Mouse (Mus musculus): Measurements from ENCODE around the gene Olfr1360. TPM values are rescaled to one million over a fixed set of nuclear protein-coding genes. Genes with fewer than 3 reads are reported as not detected.
"Not testable (repeated sequence)": the region's sequence is repeated elsewhere in the genome, so short reads cannot be mapped to it uniquely, and the experiment has no call there.

Olfr1360 gene
- not detected in 2 replicates for polyA plus RNA-seq (2016; fragmentation: Nextera tagmentation; extraction: Ambion mirVana)

DNA sequence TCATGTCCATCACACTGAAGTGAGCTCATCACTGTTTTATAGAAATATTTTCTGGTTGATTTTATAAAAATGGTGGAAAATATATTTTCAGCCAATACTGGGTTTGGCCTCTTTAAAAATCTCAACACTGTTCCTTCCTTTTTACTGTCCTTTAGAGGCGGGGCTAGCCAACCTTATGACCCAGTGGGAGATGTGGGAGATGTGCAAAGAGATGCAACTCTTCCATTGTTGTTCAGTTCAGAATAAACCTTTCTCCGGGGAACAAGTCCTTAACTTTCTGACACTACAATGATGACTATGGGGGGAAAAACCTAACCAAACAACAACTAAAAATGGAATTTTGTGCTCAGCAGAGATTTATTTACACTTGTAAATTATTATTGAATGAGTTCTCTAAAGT lies at the start of gene Olfr1360:
Gene Olfr1360 (minus strand): TSS at position 101 of the 400 bp plus-strand sequence.
- 82% methylated on average over 2 of the region's 2 CpGs for WGBS
- H3K36me3 ChIP-seq (replicated peaks) = no peaks in the 10 kb centered on the region

DNA sequence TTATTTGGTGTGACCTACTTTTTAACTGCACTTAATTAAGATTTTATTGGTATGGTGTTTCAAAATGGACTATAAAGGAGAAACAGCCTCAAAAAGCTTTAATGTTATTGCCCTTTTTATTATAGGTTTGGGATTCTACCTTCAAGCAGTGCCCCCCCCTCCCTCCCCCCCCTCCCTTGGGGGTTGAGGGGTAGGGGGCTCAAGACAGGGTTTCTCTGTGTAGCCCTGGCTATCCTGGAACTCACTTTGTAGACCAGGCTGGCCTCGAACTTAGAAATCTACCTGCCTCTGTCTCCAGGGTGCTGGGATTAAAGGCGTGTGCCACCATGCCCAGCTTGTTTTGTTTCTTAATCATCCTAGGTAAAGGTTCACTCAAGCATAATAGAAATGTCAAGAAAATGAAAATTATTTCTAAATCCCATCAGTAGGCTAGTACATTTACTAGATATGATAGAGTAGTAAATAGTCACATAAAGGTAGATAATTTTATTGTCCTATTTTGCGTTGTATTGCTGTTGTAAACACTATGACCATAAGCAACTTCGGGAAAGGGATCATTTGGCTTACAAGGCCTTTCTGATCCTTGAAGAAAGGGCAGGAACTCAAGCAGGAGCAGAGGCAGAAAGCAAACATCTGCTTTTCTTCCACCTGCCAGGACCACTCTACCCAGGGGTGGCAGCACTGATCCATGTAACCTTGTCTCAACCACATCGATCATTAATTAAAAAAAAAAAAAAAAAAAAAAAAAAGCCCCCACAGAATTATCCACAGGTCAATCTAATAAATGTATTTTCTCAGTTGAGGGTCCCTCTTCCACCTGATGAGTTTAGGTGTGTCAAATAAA lies 46.0 kb upstream of the Olfr1360 start:
- H3K9me3 ChIP-seq = no peaks in the 10 kb centered on the region
- H3K36me3 ChIP-seq (replicated peaks) = no peaks in the 10 kb centered on the region
- peaks cover 37% of the 10 kb centered on the region for H3K4me1 ChIP-seq
- peak overlapping the region; percentile 57 for H3K4me3 ChIP-seq
- WGBS = 32% methylated on average over 5 of the region's 5 CpGs
- H3K27me3 ChIP-seq (replicated peaks; ENCODE audit: low read depth, poor library complexity, severe bottlenecking) = no peaks in the 10 kb centered on the region
- DNase-seq (ENCODE audit: low spot score) = peak; percentile 49
- peak overlapping the region; percentile 91 for H3K27ac ChIP-seq (replicated peaks)

More for the DNA sequence above, at the start of gene Olfr1360:
- no peaks in the 10 kb centered on the region for H3K27me3 ChIP-seq (replicated peaks; ENCODE audit: low read depth, poor library complexity, severe bottlenecking)
- no peaks in the 10 kb centered on the region for H3K4me1 ChIP-seq
- no peaks in the 10 kb centered on the region for H3K9me3 ChIP-seq
- H3K27ac ChIP-seq (replicated peaks) = no peak within 1 kb of the TSS
- H3K4me3 ChIP-seq = no peak within 1 kb of the TSS
- DNase-seq (ENCODE audit: low spot score) = no peak

DNA sequence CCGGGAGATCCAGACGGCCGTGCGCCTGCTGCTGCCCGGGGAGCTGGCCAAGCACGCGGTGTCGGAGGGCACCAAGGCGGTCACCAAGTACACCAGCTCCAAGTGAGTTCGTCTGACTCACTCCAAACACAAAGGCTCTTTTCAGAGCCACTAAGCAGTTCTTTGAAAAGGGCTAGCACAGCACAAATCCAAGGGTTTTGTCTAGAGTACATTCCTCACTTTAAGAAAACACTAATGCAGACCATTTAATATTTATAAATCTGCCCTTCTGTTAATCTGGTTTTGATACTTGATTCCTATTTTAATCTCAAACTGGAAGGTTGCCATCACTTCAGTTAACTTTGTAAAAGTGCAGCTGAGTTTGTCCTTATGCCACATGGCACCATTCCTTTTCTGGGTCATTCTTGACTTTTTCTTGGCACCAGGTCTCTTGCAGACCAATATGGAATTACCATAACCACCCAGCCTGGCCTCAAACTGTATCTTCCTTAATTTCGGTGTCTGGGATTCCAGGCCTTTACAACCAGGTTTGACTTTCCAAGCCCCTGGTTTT lies 45.2 kb upstream of the Olfr1360 start:
- Histone ChIP-seq H3K27ac (replicated peaks) (peak overlapping the region; percentile 91), H3K4me1 (peaks cover 31% of the 10 kb centered on the region), H3K27me3 (replicated peaks; ENCODE audit: low read depth, poor library complexity, severe bottlenecking) (no peaks in the 10 kb centered on the region), H3K36me3 (replicated peaks) (no peaks in the 10 kb centered on the region), H3K9me3 (no peaks in the 10 kb centered on the region), H3K4me3 (peak overlapping the region; percentile 57)
- peak; percentile 46 for DNase-seq (ENCODE audit: low spot score)
- 2% methylated on average over 11 of the region's 11 CpGs for WGBS

DNA sequence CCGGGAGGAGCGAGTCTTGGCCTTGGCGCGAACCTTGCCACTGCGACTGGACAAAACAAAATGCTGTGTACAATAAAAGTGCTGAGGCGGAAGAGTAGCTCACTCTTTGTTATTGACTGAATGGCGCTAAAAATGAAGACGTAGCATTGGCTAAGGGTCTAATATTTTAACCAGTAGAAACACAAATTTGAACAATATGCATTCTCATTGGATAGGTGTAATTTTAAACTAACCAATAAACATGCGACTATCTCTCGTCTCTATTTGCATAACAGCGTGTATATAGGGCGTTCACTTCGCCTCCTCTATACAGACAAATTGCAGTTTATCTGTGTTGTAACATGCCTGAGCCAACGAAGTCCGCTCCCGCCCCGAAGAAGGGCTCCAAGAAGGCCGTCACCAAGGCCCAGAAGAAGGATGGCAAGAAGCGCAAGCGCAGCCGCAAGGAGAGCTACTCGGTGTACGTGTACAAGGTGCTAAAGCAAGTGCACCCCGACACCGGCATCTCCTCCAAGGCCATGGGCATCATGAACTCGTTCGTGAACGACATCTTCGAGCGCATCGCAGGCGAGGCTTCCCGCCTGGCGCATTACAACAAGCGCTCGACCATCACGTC lies 44.7 kb upstream of the Olfr1360 start, which contains the start of gene Hist1h2bm:
Gene Hist1h2bm (plus strand): TSS at position 288 of the 616 bp plus-strand sequence.
- Histone ChIP-seq H3K4me1 (peaks cover 31% of the 10 kb centered on the region), H3K4me3 (peak within 1 kb of the TSS; percentile 57), H3K27ac (replicated peaks) (peak within 1 kb of the TSS; percentile 96)
- DNase-seq (ENCODE audit: low spot score) = peak; percentile 82
- WGBS = under 1% methylated on average over 37 of the region's 37 CpGs
- H3K27me3 ChIP-seq (replicated peaks; ENCODE audit: low read depth, poor library complexity, severe bottlenecking); H3K36me3 ChIP-seq (replicated peaks); H3K9me3 ChIP-seq: not testable (repeated sequence)

DNA sequence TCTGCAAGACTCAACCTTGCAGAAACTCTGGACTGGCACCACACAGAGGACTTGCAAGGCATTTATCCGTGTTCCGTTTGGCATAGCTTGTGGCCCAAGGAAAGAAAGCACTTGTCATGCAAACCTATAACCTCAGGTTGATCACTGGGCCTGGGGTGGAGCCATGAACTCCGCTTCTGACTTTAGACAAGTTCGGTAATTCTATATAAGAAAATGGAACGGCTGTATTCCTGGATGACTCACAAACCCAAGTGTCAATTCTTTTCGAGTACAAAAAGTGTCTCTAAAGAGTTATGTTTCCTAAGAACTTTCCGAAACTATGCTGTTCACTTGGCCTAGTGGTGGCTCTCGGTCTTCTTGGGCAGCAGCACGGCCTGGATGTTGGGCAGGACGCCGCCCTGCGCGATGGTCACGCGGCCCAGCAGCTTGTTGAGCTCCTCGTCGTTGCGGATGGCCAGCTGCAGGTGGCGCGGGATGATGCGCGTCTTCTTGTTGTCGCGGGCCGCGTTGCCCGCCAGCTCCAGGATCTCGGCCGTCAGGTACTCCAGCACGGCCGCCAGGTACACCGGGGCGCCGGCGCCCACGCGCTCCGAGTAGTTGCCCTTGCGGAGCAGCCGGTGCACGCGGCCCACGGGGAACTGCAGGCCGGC lies 44.0 kb upstream of the Olfr1360 start:
- H3K9me3 ChIP-seq; H3K27me3 ChIP-seq (replicated peaks; ENCODE audit: low read depth, poor library complexity, severe bottlenecking); H3K36me3 ChIP-seq (replicated peaks): not testable (repeated sequence)
- DNase-seq (ENCODE audit: low spot score) = peak; percentile 38
- H3K4me1 ChIP-seq = peaks cover 31% of the 10 kb centered on the region
- H3K27ac ChIP-seq (replicated peaks) = peak overlapping the region; percentile 96
- WGBS = 1% methylated on average over 30 of the region's 44 CpGs
- peak overlapping the region; percentile 57 for H3K4me3 ChIP-seq

DNA sequence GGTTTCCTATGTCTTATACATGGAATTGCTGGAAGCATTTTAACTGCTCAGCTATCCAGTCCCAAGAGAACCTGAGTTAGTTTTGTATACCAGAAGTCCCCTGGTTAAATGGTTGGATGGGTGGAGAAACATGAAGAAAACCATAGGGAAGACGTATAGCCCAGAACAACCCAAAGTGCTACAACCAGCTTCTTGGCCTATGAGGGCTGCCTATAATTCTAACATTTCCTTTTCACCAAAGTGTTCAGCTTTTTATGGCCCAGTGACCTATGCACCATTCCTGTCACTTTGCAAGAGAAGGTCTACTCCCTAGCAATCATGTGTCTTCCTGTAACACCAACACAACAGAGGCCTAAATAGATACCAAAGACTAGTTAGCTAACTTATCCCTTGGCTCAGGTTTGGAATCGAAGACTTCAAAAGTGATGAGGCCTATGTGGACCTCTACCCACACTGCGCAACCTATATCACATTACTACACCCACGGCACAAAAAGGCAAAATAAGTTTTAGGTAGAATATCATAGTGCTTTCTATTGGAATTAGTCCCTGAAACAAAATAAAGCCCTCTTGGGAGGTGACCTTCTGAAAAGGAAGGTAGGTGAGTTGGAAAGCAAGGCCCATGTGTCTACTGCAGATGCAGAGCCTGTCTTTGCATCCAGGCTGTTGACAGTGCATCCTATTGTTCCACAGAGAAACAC lies 41.3 kb upstream of the Olfr1360 start:
- H3K4me1 ChIP-seq = peaks cover 40% of the 10 kb centered on the region
- peak overlapping the region; percentile 96 for H3K27ac ChIP-seq (replicated peaks)
- H3K4me3 ChIP-seq = peak overlapping the region; percentile 65
- WGBS = 60% methylated on average over 4 of the region's 4 CpGs
- no peaks in the 10 kb centered on the region for H3K27me3 ChIP-seq (replicated peaks; ENCODE audit: low read depth, poor library complexity, severe bottlenecking)
- H3K9me3 ChIP-seq = no peaks in the 10 kb centered on the region
- DNase-seq (ENCODE audit: low spot score) = peak; percentile 29
- H3K36me3 ChIP-seq (replicated peaks) = no peaks in the 10 kb centered on the region

DNA sequence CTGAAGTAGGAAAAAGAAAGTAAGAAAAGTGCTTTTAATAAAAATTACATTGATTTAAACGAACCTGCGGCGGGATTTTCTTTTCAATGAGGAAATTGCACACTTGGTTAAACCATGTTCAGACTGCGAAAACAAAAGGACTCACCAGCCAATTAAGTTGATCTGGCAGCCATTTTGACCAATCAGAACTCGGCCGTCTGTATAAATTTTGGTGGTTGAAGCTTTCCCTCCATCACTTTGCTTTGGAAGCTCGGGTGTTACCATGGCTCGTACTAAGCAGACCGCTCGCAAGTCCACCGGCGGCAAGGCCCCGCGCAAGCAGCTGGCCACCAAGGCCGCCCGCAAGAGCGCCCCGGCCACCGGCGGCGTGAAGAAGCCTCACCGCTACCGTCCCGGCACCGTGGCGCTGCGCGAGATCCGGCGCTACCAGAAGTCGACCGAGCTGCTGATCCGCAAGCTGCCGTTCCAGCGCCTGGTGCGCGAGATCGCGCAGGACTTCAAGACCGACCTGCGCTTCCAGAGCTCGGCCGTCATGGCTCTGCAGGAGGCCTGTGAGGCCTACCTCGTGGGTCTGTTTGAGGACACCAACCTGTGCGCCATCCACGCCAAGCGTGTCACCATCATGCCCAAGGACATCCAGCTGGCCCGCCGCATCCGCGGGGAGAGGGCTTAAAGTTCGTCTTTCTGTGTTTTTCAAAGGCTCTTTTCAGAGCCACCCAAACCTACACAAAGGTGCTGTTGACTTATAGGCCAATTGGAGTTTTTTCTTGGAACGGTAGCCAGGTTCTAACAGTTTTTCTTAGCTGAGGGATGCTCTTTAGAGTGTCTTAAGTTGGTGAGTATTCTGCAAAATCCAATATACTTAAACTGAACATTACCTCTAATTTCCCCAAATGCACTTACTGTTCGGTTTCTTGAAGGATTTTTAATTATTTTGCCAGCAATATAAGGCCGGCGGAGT lies 40.5 kb upstream of the Olfr1360 start, which contains the start of gene Hist1h3h:
Gene Hist1h3h (plus strand): TSS at position 263 of the 961 bp plus-strand sequence.
- not testable (repeated sequence) for H3K9me3 ChIP-seq; H3K36me3 ChIP-seq (replicated peaks); H3K27me3 ChIP-seq (replicated peaks; ENCODE audit: low read depth, poor library complexity, severe bottlenecking)
- Histone ChIP-seq H3K4me3 (peak within 1 kb of the TSS; percentile 65), H3K4me1 (peaks cover 36% of the 10 kb centered on the region), H3K27ac (replicated peaks) (peak within 1 kb of the TSS; percentile 96)
- DNase-seq (ENCODE audit: low spot score) = peak; percentile 87
- WGBS = under 1% methylated on average over 30 of the region's 56 CpGs

DNA sequence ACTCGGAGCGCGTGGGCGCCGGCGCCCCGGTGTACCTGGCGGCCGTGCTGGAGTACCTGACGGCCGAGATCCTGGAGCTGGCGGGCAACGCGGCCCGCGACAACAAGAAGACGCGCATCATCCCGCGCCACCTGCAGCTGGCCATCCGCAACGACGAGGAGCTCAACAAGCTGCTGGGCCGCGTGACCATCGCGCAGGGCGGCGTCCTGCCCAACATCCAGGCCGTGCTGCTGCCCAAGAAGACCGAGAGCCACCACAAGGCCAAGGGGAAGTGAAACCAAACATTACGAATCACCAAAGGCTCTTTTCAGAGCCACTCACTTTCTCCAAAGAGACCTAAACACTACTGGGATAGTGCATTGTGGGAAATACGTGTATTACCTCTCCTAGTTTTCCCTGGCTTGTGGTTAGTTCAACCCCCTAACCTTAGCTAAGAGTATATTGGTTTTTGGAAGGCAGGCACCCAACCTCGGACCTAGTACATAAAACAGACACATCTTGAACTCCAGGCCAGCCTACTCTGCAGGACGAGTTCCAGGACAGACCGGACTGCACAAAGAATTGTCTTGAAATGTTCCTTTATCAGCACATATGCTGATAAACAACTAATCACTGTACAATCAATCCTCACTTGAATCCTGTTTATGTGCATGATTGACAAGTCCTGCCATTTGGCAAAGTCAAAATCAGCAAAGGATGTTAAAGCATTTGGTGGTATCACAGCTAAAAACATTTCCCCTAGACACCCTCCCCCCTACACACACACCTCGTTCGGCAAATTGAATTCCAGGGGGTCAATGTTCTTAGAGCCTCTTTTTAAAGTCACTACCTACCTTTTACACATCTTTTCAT lies 39.6 kb upstream of the Olfr1360 start:
- Histone ChIP-seq H3K4me3 (peak overlapping the region; percentile 64), H3K27ac (replicated peaks) (peak overlapping the region; percentile 95), H3K4me1 (peaks cover 32% of the 10 kb centered on the region)
- under 1% methylated on average over 16 of the region's 38 CpGs for WGBS
- not testable (repeated sequence) for H3K27me3 ChIP-seq (replicated peaks; ENCODE audit: low read depth, poor library complexity, severe bottlenecking); H3K36me3 ChIP-seq (replicated peaks); H3K9me3 ChIP-seq
- peak; percentile 62 for DNase-seq (ENCODE audit: low spot score)

DNA sequence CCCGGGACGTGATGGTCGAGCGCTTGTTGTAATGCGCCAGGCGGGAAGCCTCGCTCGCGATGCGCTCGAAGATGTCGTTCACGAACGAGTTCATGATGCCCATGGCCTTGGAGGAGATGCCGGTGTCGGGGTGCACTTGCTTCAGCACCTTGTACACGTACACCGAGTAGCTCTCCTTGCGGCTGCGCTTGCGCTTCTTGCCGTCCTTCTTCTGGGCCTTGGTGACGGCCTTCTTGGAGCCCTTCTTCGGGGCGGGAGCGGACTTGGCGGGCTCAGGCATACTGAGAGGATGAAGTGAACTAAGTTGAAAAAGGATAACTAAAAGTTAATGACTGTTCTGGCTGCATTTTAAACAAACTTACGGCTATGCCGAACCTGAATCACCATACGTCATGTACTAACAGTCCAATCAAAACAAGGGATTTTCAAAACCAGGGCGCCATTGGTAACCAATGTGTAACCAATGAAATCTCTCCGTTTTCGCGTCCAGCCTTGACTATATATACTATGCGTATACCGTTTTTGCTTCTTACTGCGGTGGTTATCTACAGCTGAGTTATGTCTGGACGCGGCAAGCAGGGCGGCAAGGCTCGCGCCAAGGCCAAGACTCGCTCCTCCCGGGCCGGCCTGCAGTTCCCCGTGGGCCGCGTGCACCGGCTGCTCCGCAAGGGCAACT lies 38.8 kb upstream of the Olfr1360 start, which contains the start of the genes Hist1h2bl and Hist1h2ai:
Gene Hist1h2bl (minus strand): TSS at position 280 of the 676 bp plus-strand sequence.
Gene Hist1h2ai (plus strand): TSS at position 559 of the 676 bp plus-strand sequence.
- not testable (repeated sequence) for H3K36me3 ChIP-seq (replicated peaks); H3K27me3 ChIP-seq (replicated peaks; ENCODE audit: low read depth, poor library complexity, severe bottlenecking); H3K9me3 ChIP-seq
- H3K4me1 ChIP-seq = peaks cover 35% of the 10 kb centered on the region
- H3K27ac ChIP-seq (replicated peaks) = peak within 1 kb of the TSS; percentile 95
- H3K4me3 ChIP-seq = peak within 1 kb of the TSS; percentile 64
- whole genome bisulfite sequencing = under 1% methylated on average over 41 of the region's 50 CpGs
- DNase-seq (ENCODE audit: low spot score) = peak; percentile 83
